Mouse (Mus musculus): ENCODE data around the gene Oas1e.

GRCm38 (mm10) chr5:120749688-120750087, 45.6 kb downstream of the Oas1e start, which contains the start of gene Oas2:
- TF ChIP-seq POLR2A (IDR thresholded peaks at IDR 0.05; ENCODE audit: extremely low read depth, insufficient read depth, low read length) (no peak), CTCF (IDR thresholded peaks at IDR 0.05; ENCODE audit: extremely low read depth, insufficient read depth, low read length) (no peak)

Measured in cortical plate, adult 2 months (tissue).